Mouse (Mus musculus) adrenal gland, postnatal 36 days (tissue): ENCODE data around the gene Prelid3b. TPM values are rescaled to one million over a fixed set of nuclear protein-coding genes. Genes with fewer than 3 reads are reported as not detected.
A peak's percentile ranks its signal among the peaks of the same experiment; 100 is the strongest.

Experiments
- DNase-seq, 2 experiments: peaks; one replicate each; pipeline ENCODE4 v3.0.0; 2021; ENCODE audit warnings: mixed read lengths in 1 of 2
- total RNA-seq, 2 experiments: library from RNA; stranded (reverse); gene quantifications; 2 replicates each; pipeline ENCODE4 v1.2.3; 2021

The Prelid3b gene
- total RNA-seq, 2 experiments from 2014 or later = 121 to 124 TPM

GRCm38 (mm10) chr2:174428076-174428835, 44.6 kb downstream of the Prelid3b start:
- no peak for DNase-seq

DNA sequence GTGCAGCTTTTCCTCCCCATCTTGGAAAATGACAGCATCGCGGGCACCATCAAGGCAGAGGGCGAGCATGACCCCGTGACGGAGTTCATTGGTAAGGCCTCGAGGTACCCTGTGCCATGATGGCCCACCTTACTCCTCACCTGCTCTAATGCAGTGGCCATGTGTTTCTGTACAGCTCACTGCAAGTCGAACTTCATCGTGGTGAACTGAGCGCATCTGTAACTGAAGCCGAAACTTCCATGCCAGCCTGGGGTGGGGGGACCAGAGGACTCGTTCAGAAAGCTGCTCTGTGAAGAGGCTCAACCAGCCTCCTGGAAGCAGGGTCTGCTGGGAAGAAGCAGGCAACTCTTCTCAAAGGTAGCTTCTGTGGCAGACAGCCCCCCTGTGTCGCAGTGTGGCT, 46.0 kb downstream of the Prelid3b start:
- DNase-seq = no peak

DNA sequence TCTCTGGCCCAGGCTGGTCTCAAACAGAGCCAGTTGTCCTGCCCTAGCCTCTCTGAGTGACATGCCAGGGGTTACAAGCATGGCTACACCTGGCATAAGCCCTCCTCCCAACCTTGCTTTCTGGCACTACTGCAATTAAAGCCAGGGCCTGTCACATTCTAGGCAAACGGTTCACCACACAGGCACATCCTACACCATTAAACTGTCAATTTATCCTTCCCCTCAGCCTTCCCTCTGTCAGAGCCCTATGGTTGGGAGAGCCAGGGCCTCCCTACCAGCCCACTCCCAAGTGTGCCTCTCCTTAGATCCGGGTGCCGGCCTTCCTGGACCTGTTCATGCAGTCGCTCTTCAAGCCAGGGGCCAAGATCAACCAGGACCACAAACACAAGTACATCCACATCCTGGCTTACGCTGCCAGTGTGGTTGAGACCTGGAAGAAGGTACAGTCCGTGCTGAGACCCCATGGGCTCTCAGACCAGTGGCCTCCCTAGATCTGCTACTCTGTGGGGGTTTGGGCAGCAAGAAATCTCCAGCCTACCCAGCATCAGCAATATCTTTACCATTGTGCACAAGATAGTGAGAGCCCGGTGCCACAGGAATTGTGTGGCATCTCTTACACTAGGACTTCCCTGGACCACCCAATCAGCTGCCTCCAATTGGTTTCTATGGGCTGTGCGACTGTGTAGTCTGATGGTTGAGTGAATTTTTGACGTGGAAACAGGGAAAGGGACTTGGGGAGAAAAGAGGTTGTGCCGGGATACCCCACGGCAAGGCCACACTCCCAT, 48.4 kb downstream of the Prelid3b start:
- no peak for DNase-seq

GRCm38 (mm10) chr2:174421107-174421506, 51.8 kb downstream of the Prelid3b start:
- no peak for DNase-seq

DNA sequence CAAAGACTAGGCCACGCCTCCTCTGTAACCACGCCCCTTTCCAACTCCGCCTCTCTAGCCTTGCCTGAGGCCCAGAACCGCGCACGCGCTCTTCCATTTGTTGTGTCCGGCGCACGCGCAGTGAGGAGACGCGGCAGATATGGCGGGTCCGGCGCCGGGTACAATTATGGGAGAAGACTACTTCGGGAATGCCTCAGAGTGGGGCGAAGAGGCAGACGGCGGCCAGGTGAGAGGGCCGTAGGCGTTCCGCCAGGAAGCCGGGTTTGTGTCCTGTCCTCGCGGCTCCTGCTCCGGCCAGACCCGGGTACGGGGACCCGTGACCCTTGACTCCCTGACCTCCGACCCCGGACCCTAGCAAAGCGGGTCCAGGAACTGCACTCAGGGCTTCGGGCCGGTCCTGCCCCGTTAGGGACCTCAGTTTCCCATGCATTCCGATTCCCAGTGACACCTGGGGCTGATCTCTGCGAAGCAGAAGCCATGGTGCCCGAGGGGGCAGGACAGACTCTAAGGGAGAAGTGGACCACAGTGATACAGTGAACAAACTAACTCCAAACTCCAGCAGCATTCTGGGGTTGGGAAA, 57.1 kb downstream of the Prelid3b start, which contains the start of gene Nelfcd:
TSS of gene Nelfcd (plus strand) at position 74 of the 580 bp plus-strand sequence.
- peak; percentile 95 to 96 for DNase-seq

Other genes with a start within 250 kb of the Prelid3b start
- gene Gnas, start 188.8 kb downstream of the Prelid3b start, total RNA-seq = 1,000 to 10,000 TPM; 2,444 to 2,615 TPM
- 1 to 10 TPM; 2.2 to 2.6 TPM for gene Gm20721, start 126.4 kb downstream of the Prelid3b start, total RNA-seq
- gene Nelfcd, start 57.3 kb downstream of the Prelid3b start, total RNA-seq = 10 to 100 TPM; 54.9 to 55.8 TPM
- gene Ctsz, start 34.0 kb downstream of the Prelid3b start, total RNA-seq = 100 to 1,000 TPM; 153 to 175 TPM
- gene Tubb1, start 22.4 kb downstream of the Prelid3b start, total RNA-seq = under 1 TPM; 0.40 to 0.86 TPM
- 100 to 1,000 TPM; 528 to 595 TPM for gene Atp5e, start 9.0 kb downstream of the Prelid3b start, total RNA-seq
- gene Zfp831, start 170.5 kb upstream of the Prelid3b start, total RNA-seq = under 1 TPM; 0.03 to 0.10 TPM